Mouse (Mus musculus) lung, postnatal 0 days (tissue): ENCODE measurements around the gene Hist1h4h.

Experiments
- CTCF ChIP-seq: IDR thresholded peaks from 2 replicates; pipeline ENCODE4 v1.5.1; 2016; ENCODE audit warnings: antibody characterized with exemption, mild to moderate bottlenecking
- EP300 ChIP-seq: IDR thresholded peaks from 2 replicates; pipeline ENCODE4 v1.6.1; 2016; ENCODE audit warnings: antibody characterized with exemption, mild to moderate bottlenecking, control low read depth

- TF ChIP-seq CTCF, result no peak
- TF ChIP-seq EP300, result no peak; the same call in 1 of the 2 replicates
Observed at GRCm38 (mm10) chr13:23554393-23554792, 23.5 kb downstream of the Hist1h4h start.
